Mouse (Mus musculus) heart, postnatal 0 days (tissue): ENCODE measurements at regions not wholly inside any gene's neighbourhood (a gene's known extent, or its start where the extent isn't known, plus 50 kb on each side); places are given as distances from the start of the nearest gene placed in this dataset.

ENCODE experiments used
- ATAC-seq: fragments of 200-750 bp; cut with Nextera tagmentation; 2 replicates; pipeline ENCODE4 v1.8.0; 2017; ENCODE audit warnings: low read depth, moderate number of reproducible peaks, moderate library complexity; ENCODE audit not compliant: insufficient read depth
- DNase-seq: peaks from one replicate; pipeline ENCODE4 v3.0.0-alpha.2; 2016; ENCODE audit warnings: low spot score
- H3K27ac ChIP-seq: fragments of 300-500 bp; sonication (generic); 2 replicates; pipeline ENCODE4 v1.5.1; 2014; ENCODE audit warnings: low read depth, mild to moderate bottlenecking
- H3K27me3 ChIP-seq: fragments of 300-500 bp; sonication (generic); 2 replicates; pipeline ENCODE4 v1.6.1; 2014; ENCODE audit warnings: low read length, mixed read lengths; ENCODE audit not compliant: control insufficient read depth, insufficient read depth
- H3K36me3 ChIP-seq: fragments of 300-500 bp; sonication (generic); replicated peaks from 2 replicates; pipeline ENCODE4 v1.6.1; 2014; ENCODE audit warnings: low read length, mixed read lengths; ENCODE audit not compliant: control insufficient read depth, insufficient read depth
- H3K4me1 ChIP-seq: fragments of 300-500 bp; sonication (generic); 2 replicates; pipeline ENCODE4 v1.6.1; 2014; ENCODE audit warnings: antibody characterized with exemption; ENCODE audit not compliant: control insufficient read depth, insufficient read depth
- H3K4me2 ChIP-seq: fragments of 300-500 bp; sonication (generic); 2 replicates; pipeline ENCODE4 v1.6.1; 2014; ENCODE audit warnings: low read depth, mild to moderate bottlenecking, low read length, moderate library complexity
- H3K4me3 ChIP-seq: fragments of 300-500 bp; sonication (generic); 2 replicates; pipeline ENCODE4 v1.5.1; 2014; ENCODE audit warnings: low read depth, low read length
- H3K9ac ChIP-seq: fragments of 300-500 bp; sonication (generic); replicated peaks from 2 replicates; pipeline ENCODE4 v1.6.1; 2014; ENCODE audit warnings: low read depth, low read length, mixed read lengths
- H3K9me3 ChIP-seq: fragments of 300-500 bp; sonication (generic); replicated peaks from 2 replicates; pipeline ENCODE4 v1.6.1; 2016; ENCODE audit warnings: low read length; ENCODE audit not compliant: control insufficient read depth
- CTCF ChIP-seq: IDR thresholded peaks from 2 replicates; pipeline ENCODE4 v1.5.1; 2016; ENCODE audit warnings: antibody characterized with exemption, control low read depth, low read depth
- EP300 ChIP-seq: IDR thresholded peaks from 2 replicates; pipeline ENCODE4 v1.6.1; 2016; ENCODE audit warnings: antibody characterized with exemption, low read depth
- WGBS: fragments of 180-500 bp; shearing (Covaris S2); extraction: QIAGEN DNeasy Blood & Tissue Kit; methylation state at CpG from one replicate; pipeline ENCODE4 v1.1.7; 2014; 5-methylcytosine and 5-hydroxymethylcytosine counted together

GRCm38 (mm10) chr1:90533481-90533880, 69.3 kb upstream of the Cops8 start:
- Histone ChIP-seq H3K4me1 (no peaks in the 10 kb centered on the region), H3K27ac (no peak overlapping the region), H3K9me3 (0 out of 2 replicates have a peak, but pooled peaks cover 5% of the 10 kb centered on the region), H3K9ac (no peak overlapping the region), H3K27me3 (no peaks in the 10 kb centered on the region), H3K4me3 (no peak overlapping the region), H3K36me3 (no peaks in the 10 kb centered on the region), H3K4me2 (no peak overlapping the region)
- DNase-seq (no peak), ATAC-seq (no peak)
- no peak for TF ChIP-seq CTCF
- no peak for TF ChIP-seq EP300
- 88% methylated on average over 6 of the region's 6 CpGs for WGBS

- ATAC-seq (no peak), DNase-seq (no peak)
- H3K4me3 ChIP-seq = no peak overlapping the region
- no peak overlapping the region for H3K4me2 ChIP-seq
- H3K9me3 ChIP-seq = 0 out of 2 replicates have a peak, but pooled peaks cover 5% of the 10 kb centered on the region
- no peaks in the 10 kb centered on the region for H3K27me3 ChIP-seq
- H3K27ac ChIP-seq = no peak overlapping the region
- no peaks in the 10 kb centered on the region for H3K36me3 ChIP-seq
- H3K9ac ChIP-seq = no peak overlapping the region
- TF ChIP-seq CTCF = no peak
- TF ChIP-seq EP300 = no peak
- H3K4me1 ChIP-seq = no peaks in the 10 kb centered on the region
Measured at GRCm38 (mm10) chr1:90536105-90536504, 66.7 kb upstream of the Cops8 start.

- H3K4me2 ChIP-seq = no peak overlapping the region
- no peaks in the 10 kb centered on the region for H3K4me1 ChIP-seq
- TF ChIP-seq CTCF = no peak
- TF ChIP-seq EP300 = no peak
- H3K36me3 ChIP-seq = no peaks in the 10 kb centered on the region
- 66% methylated on average over 19 of the region's 19 CpGs for WGBS
- ATAC-seq (no peak), DNase-seq (no peak)
- H3K27me3 ChIP-seq = no peaks in the 10 kb centered on the region
- H3K27ac ChIP-seq = no peak overlapping the region
- no peak overlapping the region for H3K4me3 ChIP-seq
- H3K9ac ChIP-seq = no peak overlapping the region
- peaks cover 8% of the 10 kb centered on the region; the same call in 1 of the 2 replicates for H3K9me3 ChIP-seq
Measured at GRCm38 (mm10) chr1:90543801-90544795, 58.7 kb upstream of the Cops8 start.

- WGBS = 50% methylated on average over 9 of the region's 9 CpGs
- H3K4me2 ChIP-seq = no peak overlapping the region
- no peaks in the 10 kb centered on the region for H3K4me1 ChIP-seq
- no peak overlapping the region for H3K9ac ChIP-seq
- no peaks in the 10 kb centered on the region for H3K27me3 ChIP-seq
- no peak overlapping the region for H3K27ac ChIP-seq
- peaks cover 8% of the 10 kb centered on the region; the same call in 1 of the 2 replicates for H3K9me3 ChIP-seq
- H3K36me3 ChIP-seq = no peaks in the 10 kb centered on the region
- DNase-seq = no peak
- ATAC-seq = no peak
- H3K4me3 ChIP-seq = no peak overlapping the region
- TF ChIP-seq CTCF = no peak
- TF ChIP-seq EP300 = no peak
Measured at GRCm38 (mm10) chr1:90544821-90545536, 57.8 kb upstream of the Cops8 start.

- TF ChIP-seq CTCF (no peak), EP300 (no peak)
- WGBS = 64% methylated on average over 5 of the region's 6 CpGs
Measured at GRCm38 (mm10) chr1:90552644-90553043, 50.1 kb upstream of the Cops8 start.

More at GRCm38 (mm10) chr1:90552644-90553043, 50.1 kb upstream of the Cops8 start:
- Histone ChIP-seq H3K27ac (no peak overlapping the region), H3K36me3 (no peaks in the 10 kb centered on the region), H3K4me3 (no peak overlapping the region), H3K4me1 (no peaks in the 10 kb centered on the region), H3K4me2 (no peak overlapping the region), H3K27me3 (no peaks in the 10 kb centered on the region), H3K9me3 (peaks cover 4% of the 10 kb centered on the region), H3K9ac (no peak overlapping the region)
- no peak for ATAC-seq
- no peak for DNase-seq
